26 mouse cellular contexts compared by ENCODE assay signal in genomic region chr16:12768161-12768895, GRCm38 (mm10).
"Had no signal": no experiment of that assay in that cellular context is flagged by ENCODE, and none has a peak within 500 bp of the region (broad histone marks: within the 10 kb centered on the region; RNA-seq: fewer than 3 reads in every experiment).

No protein-coding gene starts in this region.

- DNase-seq: gastrocnemius, adult 2 months; gastrocnemius, postnatal 10 days; gastrocnemius, postnatal 25 days; heart, postnatal 14 days; heart, postnatal 36 days; kidney, adult 11 months; kidney, adult 2 months; kidney, adult 9 months; kidney, postnatal 14 days; kidney, postnatal 36 days; layer of hippocampus, adult 9-11 months; layer of hippocampus, postnatal 36 days; left cerebral cortex, postnatal 4 days; liver, embryonic 13.5 days had no signal

- H3K4me3 ChIP-seq: gastrocnemius, adult 2 months; heart, embryonic 13.5 days; heart, embryonic 15.5 days; hindbrain, embryonic 13.5 days; hindbrain, embryonic 15.5 days; kidney, embryonic 15.5 days; limb, embryonic 13.5 days; limb, embryonic 15.5 days; liver, embryonic 13.5 days; liver, embryonic 15.5 days had no signal

- ATAC-seq: hindbrain, postnatal 0 days; intestine, embryonic 16.5 days had no signal

- H3K4me1 ChIP-seq: heart, embryonic 15.5 days; hindbrain, embryonic 13.5 days; hindbrain, embryonic 15.5 days; kidney, embryonic 15.5 days; limb, embryonic 13.5 days; limb, embryonic 15.5 days; liver, embryonic 13.5 days; liver, embryonic 15.5 days had no signal

- H3K9me3 ChIP-seq: heart, embryonic 15.5 days; hindbrain, embryonic 13.5 days; hindbrain, embryonic 15.5 days; kidney, embryonic 15.5 days; limb, embryonic 13.5 days; limb, embryonic 15.5 days; liver, embryonic 13.5 days; liver, embryonic 15.5 days had no signal

- H3K36me3 ChIP-seq: heart, embryonic 13.5 days; heart, embryonic 15.5 days; hindbrain, embryonic 13.5 days; hindbrain, embryonic 15.5 days; kidney, embryonic 15.5 days; limb, embryonic 13.5 days; limb, embryonic 15.5 days; liver, embryonic 13.5 days; liver, embryonic 15.5 days had no signal

- H3K27ac ChIP-seq: gastrocnemius, adult 2 months; heart, embryonic 13.5 days; heart, embryonic 15.5 days; hindbrain, embryonic 13.5 days; hindbrain, embryonic 15.5 days; hindbrain, postnatal 0 days; kidney, embryonic 15.5 days; kidney, postnatal 0 days; limb, embryonic 13.5 days; limb, embryonic 15.5 days; liver, embryonic 13.5 days; liver, embryonic 15.5 days had no signal

- H3K9ac ChIP-seq: heart, embryonic 13.5 days; heart, embryonic 15.5 days; hindbrain, embryonic 13.5 days; hindbrain, embryonic 15.5 days; kidney, embryonic 15.5 days; limb, embryonic 13.5 days; limb, embryonic 15.5 days; liver, embryonic 13.5 days; liver, embryonic 15.5 days had no signal

- H3K27me3 ChIP-seq: heart, embryonic 13.5 days; heart, embryonic 15.5 days; hindbrain, embryonic 13.5 days; hindbrain, embryonic 15.5 days; kidney, embryonic 15.5 days; limb, embryonic 13.5 days; limb, embryonic 15.5 days; liver, embryonic 13.5 days; liver, embryonic 15.5 days had no signal

- H3K4me2 ChIP-seq: heart, embryonic 11.5 days; heart, embryonic 13.5 days; heart, embryonic 15.5 days; hindbrain, embryonic 13.5 days; hindbrain, embryonic 15.5 days; kidney, embryonic 15.5 days; limb, embryonic 13.5 days; limb, embryonic 15.5 days; liver, embryonic 13.5 days; liver, embryonic 15.5 days had no signal
